Mouse (Mus musculus): ENCODE data around the gene Gm9837. TPM values are rescaled to one million over a fixed set of nuclear protein-coding genes. Genes with fewer than 3 reads are reported as not detected.

Gene Gm9837
- polyA plus RNA-seq, 1 experiment, result not detected

- H3K27me3 ChIP-seq (ENCODE audit: control insufficient read depth), result peaks cover 59% of the 10 kb centered on the region
- peak overlapping the region; percentile 97 for H3K4me3 ChIP-seq (replicated peaks)
- TF ChIP-seq TAL1 (IDR thresholded peaks at IDR 0.05; ENCODE audit: low read length), result no peak
- no peak for TF ChIP-seq GATA1 (IDR thresholded peaks at IDR 0.05; ENCODE audit: low read length)
- H3K4me1 ChIP-seq (ENCODE audit: control insufficient read depth), result peaks cover 74% of the 10 kb centered on the region
- H3K36me3 ChIP-seq (ENCODE audit: control insufficient read depth), result peaks cover 37% of the 10 kb centered on the region
- H3K9me3 ChIP-seq (ENCODE audit: control insufficient read depth, low read length), result peaks cover 13% of the 10 kb centered on the region
Observed at GRCm38 (mm10) chr11:53479171-53479782, 9.0 kb upstream of the Gm9837 start.

GRCm38 (mm10) chr11:53478383-53479170 lies 8.3 kb upstream of the Gm9837 start:
- TF ChIP-seq GATA1 (IDR thresholded peaks at IDR 0.05; ENCODE audit: low read length) (no peak), TAL1 (IDR thresholded peaks at IDR 0.05; ENCODE audit: low read length) (no peak)
- peaks cover 66% of the 10 kb centered on the region for H3K27me3 ChIP-seq (ENCODE audit: control insufficient read depth)
- peaks cover 37% of the 10 kb centered on the region for H3K36me3 ChIP-seq (ENCODE audit: control insufficient read depth)
- H3K4me1 ChIP-seq (ENCODE audit: control insufficient read depth), result peaks cover 67% of the 10 kb centered on the region
- H3K9me3 ChIP-seq (ENCODE audit: control insufficient read depth, low read length), result peaks cover 13% of the 10 kb centered on the region
- peak overlapping the region; percentile 97 for H3K4me3 ChIP-seq (replicated peaks)

- Histone ChIP-seq H3K36me3 (ENCODE audit: control insufficient read depth) (peaks cover 37% of the 10 kb centered on the region), H3K4me1 (ENCODE audit: control insufficient read depth) (peaks cover 60% of the 10 kb centered on the region), H3K27me3 (ENCODE audit: control insufficient read depth) (peaks cover 72% of the 10 kb centered on the region), H3K4me3 (replicated peaks) (peak overlapping the region; percentile 97), H3K9me3 (ENCODE audit: control insufficient read depth, low read length) (peaks cover 13% of the 10 kb centered on the region)
- no peak for TF ChIP-seq TAL1 (IDR thresholded peaks at IDR 0.05; ENCODE audit: low read length)
- no peak for TF ChIP-seq GATA1 (IDR thresholded peaks at IDR 0.05; ENCODE audit: low read length)
Observed at GRCm38 (mm10) chr11:53477833-53478232, 7.6 kb upstream of the Gm9837 start.

GRCm38 (mm10) chr11:53475620-53476019 lies 5.3 kb upstream of the Gm9837 start:
- no peak overlapping the region for H3K4me3 ChIP-seq (replicated peaks)
- peaks cover 91% of the 10 kb centered on the region for H3K27me3 ChIP-seq (ENCODE audit: control insufficient read depth)
- H3K9me3 ChIP-seq (ENCODE audit: control insufficient read depth, low read length), result peaks cover 13% of the 10 kb centered on the region
- H3K36me3 ChIP-seq (ENCODE audit: control insufficient read depth), result peaks cover 34% of the 10 kb centered on the region
- TF ChIP-seq TAL1 (IDR thresholded peaks at IDR 0.05; ENCODE audit: low read length) (no peak), GATA1 (IDR thresholded peaks at IDR 0.05; ENCODE audit: low read length) (no peak)
- peaks cover 39% of the 10 kb centered on the region for H3K4me1 ChIP-seq (ENCODE audit: control insufficient read depth)

GRCm38 (mm10) chr11:53472709-53473108 lies 2.4 kb upstream of the Gm9837 start:
- TF ChIP-seq TAL1 (IDR thresholded peaks at IDR 0.05; ENCODE audit: low read length), result no peak
- TF ChIP-seq GATA1 (IDR thresholded peaks at IDR 0.05; ENCODE audit: low read length), result no peak
- Histone ChIP-seq H3K4me1 (ENCODE audit: control insufficient read depth) (peaks cover 19% of the 10 kb centered on the region), H3K27me3 (ENCODE audit: control insufficient read depth) (peaks cover 94% of the 10 kb centered on the region), H3K4me3 (replicated peaks) (no peak overlapping the region), H3K36me3 (ENCODE audit: control insufficient read depth) (peaks cover 17% of the 10 kb centered on the region), H3K9me3 (ENCODE audit: control insufficient read depth, low read length) (no peaks in the 10 kb centered on the region)

- Histone ChIP-seq H3K4me3 (replicated peaks) (no peak overlapping the region), H3K27me3 (ENCODE audit: control insufficient read depth) (peaks cover 94% of the 10 kb centered on the region)
- TF ChIP-seq GATA1 (IDR thresholded peaks at IDR 0.05; ENCODE audit: low read length) (no peak), TAL1 (IDR thresholded peaks at IDR 0.05; ENCODE audit: low read length) (no peak)
Observed at GRCm38 (mm10) chr11:53469294-53469967, 848 bp downstream of the Gm9837 start.

DNA sequence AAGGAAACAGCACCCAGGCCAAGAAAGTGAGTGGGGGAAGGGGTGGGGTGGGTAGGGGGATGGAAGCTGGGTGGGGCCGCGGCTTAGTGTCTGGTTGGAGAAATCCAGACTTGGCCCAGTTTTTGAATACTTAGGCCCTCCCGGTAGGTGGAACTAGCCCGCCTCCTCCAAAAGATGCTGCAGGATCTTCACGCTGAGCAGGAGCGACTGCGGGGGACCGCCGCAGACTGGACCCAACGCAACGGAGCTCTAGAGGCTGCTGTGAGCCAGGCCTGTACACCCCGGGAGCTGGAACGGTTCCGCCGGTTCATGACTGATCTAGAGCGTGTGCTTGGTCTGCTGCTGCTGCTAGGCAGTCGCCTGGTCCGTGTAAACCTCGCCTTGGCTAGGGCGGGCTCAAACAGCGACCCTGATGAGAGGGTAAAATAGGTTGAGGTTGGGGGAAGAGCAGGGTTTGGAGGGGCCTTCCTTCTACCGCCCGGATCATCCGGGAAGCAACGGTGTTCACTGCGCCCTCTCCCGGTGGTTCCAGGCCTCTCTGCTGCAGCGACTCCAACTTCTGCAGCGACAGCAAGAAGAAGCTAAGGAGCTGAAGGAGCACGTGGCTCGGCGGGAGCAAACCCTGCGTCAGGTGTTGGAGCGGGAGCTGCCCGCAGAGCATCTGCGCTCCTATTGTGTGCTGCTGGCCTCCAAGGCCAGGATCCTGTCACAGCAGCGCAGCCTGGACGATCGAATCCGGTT lies 3.9 kb downstream of the Gm9837 start:
- TF ChIP-seq TAL1 (IDR thresholded peaks at IDR 0.05; ENCODE audit: low read length) (no peak), GATA1 (IDR thresholded peaks at IDR 0.05; ENCODE audit: low read length) (no peak)
- no peaks in the 10 kb centered on the region for H3K36me3 ChIP-seq (ENCODE audit: control insufficient read depth)
- peaks cover 98% of the 10 kb centered on the region for H3K27me3 ChIP-seq (ENCODE audit: control insufficient read depth)
- H3K4me3 ChIP-seq (replicated peaks), result peak overlapping the region; percentile 38
- peaks cover 12% of the 10 kb centered on the region for H3K9me3 ChIP-seq (ENCODE audit: control insufficient read depth, low read length)
- H3K4me1 ChIP-seq (ENCODE audit: control insufficient read depth), result peaks cover 39% of the 10 kb centered on the region

More at GRCm38 (mm10) chr11:53469294-53469967, 848 bp downstream of the Gm9837 start:
- Histone ChIP-seq H3K36me3 (ENCODE audit: control insufficient read depth) (no peaks in the 10 kb centered on the region), H3K9me3 (ENCODE audit: control insufficient read depth, low read length) (peaks cover 3% of the 10 kb centered on the region), H3K4me1 (ENCODE audit: control insufficient read depth) (peaks cover 19% of the 10 kb centered on the region)

DNA sequence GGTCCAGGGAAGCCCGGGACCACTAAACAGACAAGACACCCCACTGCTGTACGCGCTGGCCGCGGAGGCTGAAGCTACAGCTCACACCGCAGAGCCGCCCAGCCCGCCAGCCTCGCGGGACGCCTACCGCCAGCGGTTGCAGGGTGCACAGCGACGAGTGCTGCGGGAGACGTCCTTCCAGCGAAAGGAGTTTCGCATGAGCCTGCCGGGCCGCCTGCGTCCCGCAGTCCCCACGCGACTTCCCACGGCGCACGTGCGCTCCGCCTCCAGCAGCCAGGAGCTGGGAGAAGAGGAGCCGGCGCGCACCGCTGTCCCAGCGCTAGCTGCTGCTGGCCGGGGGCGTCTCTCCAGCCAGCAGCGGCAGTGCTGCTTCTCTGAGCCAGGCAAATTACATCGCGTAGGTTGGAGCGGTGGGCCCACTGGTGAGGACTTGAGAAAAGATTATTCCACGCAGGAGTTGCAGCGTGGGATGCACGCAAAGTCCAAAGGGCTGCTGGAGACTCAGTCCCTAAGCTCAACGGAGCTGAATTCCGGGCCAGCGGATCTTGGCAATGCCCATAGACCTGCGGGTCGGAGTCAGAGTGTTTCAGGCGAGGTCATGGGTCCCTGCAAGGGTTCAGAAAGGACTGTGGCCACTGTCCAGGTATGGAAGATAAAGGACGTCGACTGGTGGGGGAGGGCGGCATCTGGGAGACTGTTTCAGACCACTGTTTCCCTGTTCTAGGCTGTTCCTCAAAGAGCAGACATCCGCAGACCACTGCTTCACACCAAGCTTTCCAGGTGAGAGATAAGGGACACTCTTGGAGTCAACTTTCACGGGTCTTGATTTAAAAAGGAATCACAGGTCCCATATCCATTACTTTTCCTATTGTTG lies 6.5 kb downstream of the Gm9837 start:
- H3K4me1 ChIP-seq (ENCODE audit: control insufficient read depth), result peaks cover 35% of the 10 kb centered on the region
- TF ChIP-seq TAL1 (IDR thresholded peaks at IDR 0.05; ENCODE audit: low read length) (no peak), GATA1 (IDR thresholded peaks at IDR 0.05; ENCODE audit: low read length) (no peak)
- peak overlapping the region; percentile 5 for H3K4me3 ChIP-seq (replicated peaks)
- peaks cover 14% of the 10 kb centered on the region for H3K9me3 ChIP-seq (ENCODE audit: control insufficient read depth, low read length)
- H3K27me3 ChIP-seq (ENCODE audit: control insufficient read depth), result peaks cover 80% of the 10 kb centered on the region
- no peaks in the 10 kb centered on the region for H3K36me3 ChIP-seq (ENCODE audit: control insufficient read depth)

Data from erythroblast, embryonic 14.5 days (primary cell).